Mouse (Mus musculus) adrenal gland, postnatal 36 days (tissue): ENCODE measurements around the gene Hnrnpa0. TPM values are rescaled to one million over a fixed set of nuclear protein-coding genes. Genes with fewer than 3 reads are reported as not detected.

Experiments used
- total RNA-seq, 2 experiments: library from RNA; stranded (reverse); gene quantifications; 2 replicates each; pipeline ENCODE4 v1.2.3; 2021

Gene Hnrnpa0
- total RNA-seq, 2 experiments from 2014 or later, result 123 to 133 TPM

Other genes with a start within 250 kb of the Hnrnpa0 start
- gene Spock1, start 220.2 kb downstream of the Hnrnpa0 start, total RNA-seq, result 1 to 10 TPM; 7.3 to 9.6 TPM
- 1 to 10 TPM; 1.5 to 1.9 TPM for gene Klhl3, start 15.0 kb downstream of the Hnrnpa0 start, total RNA-seq
- 10 to 100 TPM; 57.2 to 62.8 TPM for gene Idnk, start 29.1 kb upstream of the Hnrnpa0 start, total RNA-seq
- gene Ubqln1, start 87.1 kb upstream of the Hnrnpa0 start, total RNA-seq, result 100 to 1,000 TPM; 123 to 141 TPM
- gene Gkap1, start 147.1 kb upstream of the Hnrnpa0 start, total RNA-seq, result 10 to 100 TPM; 42.6 to 91.2 TPM
- gene Kif27, start 230.6 kb upstream of the Hnrnpa0 start, total RNA-seq, result under 1 TPM; 0.59 to 0.70 TPM